Mouse (Mus musculus): ENCODE results near the gene Rheb. TPM values are rescaled to one million over a fixed set of nuclear protein-coding genes. Genes with fewer than 3 reads are reported as not detected.

The Rheb gene
- total RNA-seq, 1 experiment: 45.6 TPM

- no peak overlapping the region for H3K9ac ChIP-seq (ENCODE audit: insufficient read depth, low read depth, low read length, poor library complexity, severe bottlenecking)
- H3K27ac ChIP-seq (ENCODE audit: insufficient read depth, low read depth, low read length, poor library complexity, severe bottlenecking): no peak overlapping the region
- no peak for DNase-seq (ENCODE audit: low read depth, low spot score)
- no peaks in the 10 kb centered on the region for H3K9me3 ChIP-seq (ENCODE audit: control insufficient read depth, insufficient read depth, low read depth, low read length)
- in situ Hi-C loops (cut with MboI; ENCODE audit: low sequenced_read_pairs in 2 of 2, unreplicated experiment in 2 of 2): no loop called here
- TF ChIP-seq MAFK (IDR thresholded peaks at IDR 0.05; ENCODE audit: insufficient read depth, low read depth, low read length) (no peak), ZC3H11A (IDR thresholded peaks at IDR 0.05; ENCODE audit: borderline replicate concordance, low read depth, low read length) (no peak), HCFC1 (IDR thresholded peaks at IDR 0.05; ENCODE audit: borderline replicate concordance, insufficient read depth, low read length) (no peak), ZNF384 (IDR thresholded peaks at IDR 0.05; ENCODE audit: low read depth, low read length) (no peak), CHD2 (IDR thresholded peaks at IDR 0.05; ENCODE audit: low read depth, low read length) (no peak)
- H3K36me3 ChIP-seq (ENCODE audit: control insufficient read depth, insufficient read depth, low read length, poor library complexity, severe bottlenecking): no peaks in the 10 kb centered on the region
- H3K4me3 ChIP-seq (ENCODE audit: insufficient read depth in 1 of 2, low read depth in 1 of 2, low read length in 2 of 2, poor library complexity in 1 of 2, severe bottlenecking in 1 of 2): peak overlapping the region in 1 of 2 experiments; percentile 17; a peak in 1 of 4 replicates
- H3K4me1 ChIP-seq (ENCODE audit: control insufficient read depth in 2 of 2, insufficient read depth in 2 of 2, low read length in 2 of 2, poor library complexity in 1 of 2): peaks cover 2 to 6% of the 10 kb centered on the region in 2 experiments; a peak in 2 of 4 replicates
Observed at GRCm38 (mm10) chr5:24779881-24780512, 62.4 kb downstream of the Rheb start.

- DNase-seq (ENCODE audit: low read depth, low spot score): no peak
Observed at GRCm38 (mm10) chr5:24779321-24779720, 63.1 kb downstream of the Rheb start.

GRCm38 (mm10) chr5:24778843-24779140, 63.6 kb downstream of the Rheb start:
- Histone ChIP-seq H3K27ac (ENCODE audit: insufficient read depth, low read depth, low read length, poor library complexity, severe bottlenecking) (no peak overlapping the region), H3K4me1 (ENCODE audit: control insufficient read depth in 2 of 2, insufficient read depth in 2 of 2, low read length in 2 of 2, poor library complexity in 1 of 2) (peaks cover 2 to 6% of the 10 kb centered on the region in 2 experiments; a peak in 2 of 4 replicates), H3K4me3 (ENCODE audit: insufficient read depth in 1 of 2, low read depth in 1 of 2, low read length in 2 of 2, poor library complexity in 1 of 2, severe bottlenecking in 1 of 2) (peak overlapping the region; percentile 50 to 51), H3K9me3 (ENCODE audit: control insufficient read depth, insufficient read depth, low read depth, low read length) (no peaks in the 10 kb centered on the region), H3K36me3 (ENCODE audit: control insufficient read depth, insufficient read depth, low read length, poor library complexity, severe bottlenecking) (no peaks in the 10 kb centered on the region), H3K9ac (ENCODE audit: insufficient read depth, low read depth, low read length, poor library complexity, severe bottlenecking) (peak overlapping the region; percentile 18)
- no peak for TF ChIP-seq ZNF384 (IDR thresholded peaks at IDR 0.05; ENCODE audit: low read depth, low read length)
- TF ChIP-seq CHD2 (IDR thresholded peaks at IDR 0.05; ENCODE audit: low read depth, low read length): no peak
- no peak for TF ChIP-seq HCFC1 (IDR thresholded peaks at IDR 0.05; ENCODE audit: borderline replicate concordance, insufficient read depth, low read length)
- TF ChIP-seq ZC3H11A (IDR thresholded peaks at IDR 0.05; ENCODE audit: borderline replicate concordance, low read depth, low read length): no peak
- TF ChIP-seq MAFK (IDR thresholded peaks at IDR 0.05; ENCODE audit: insufficient read depth, low read depth, low read length): no peak
- no peak for DNase-seq (ENCODE audit: low read depth, low spot score)
- in situ Hi-C loops (cut with MboI; ENCODE audit: low sequenced_read_pairs in 2 of 2, unreplicated experiment in 2 of 2): no loop called here

More at GRCm38 (mm10) chr5:24779321-24779720, 63.1 kb downstream of the Rheb start:
- H3K9me3 ChIP-seq (ENCODE audit: control insufficient read depth, insufficient read depth, low read depth, low read length): no peaks in the 10 kb centered on the region
- TF ChIP-seq ZC3H11A (IDR thresholded peaks at IDR 0.05; ENCODE audit: borderline replicate concordance, low read depth, low read length) (no peak), CHD2 (IDR thresholded peaks at IDR 0.05; ENCODE audit: low read depth, low read length) (no peak), MAFK (IDR thresholded peaks at IDR 0.05; ENCODE audit: insufficient read depth, low read depth, low read length) (no peak)
- H3K4me1 ChIP-seq (ENCODE audit: control insufficient read depth in 2 of 2, insufficient read depth in 2 of 2, low read length in 2 of 2, poor library complexity in 1 of 2): peaks cover 2 to 6% of the 10 kb centered on the region in 2 experiments; a peak in 2 of 4 replicates
- H3K27ac ChIP-seq (ENCODE audit: insufficient read depth, low read depth, low read length, poor library complexity, severe bottlenecking): no peak overlapping the region
- in situ Hi-C loops (cut with MboI; ENCODE audit: low sequenced_read_pairs in 2 of 2, unreplicated experiment in 2 of 2): no loop called here
- no peak overlapping the region for H3K9ac ChIP-seq (ENCODE audit: insufficient read depth, low read depth, low read length, poor library complexity, severe bottlenecking)
- no peak overlapping the region for H3K4me3 ChIP-seq (ENCODE audit: insufficient read depth in 1 of 2, low read depth in 1 of 2, low read length in 2 of 2, poor library complexity in 1 of 2, severe bottlenecking in 1 of 2)
- no peaks in the 10 kb centered on the region for H3K36me3 ChIP-seq (ENCODE audit: control insufficient read depth, insufficient read depth, low read length, poor library complexity, severe bottlenecking)

- DNase-seq (ENCODE audit: low read depth, low spot score): no peak
- Histone ChIP-seq H3K9ac (ENCODE audit: insufficient read depth, low read depth, low read length, poor library complexity, severe bottlenecking) (peak overlapping the region; percentile 18), H3K4me3 (ENCODE audit: insufficient read depth in 1 of 2, low read depth in 1 of 2, low read length in 2 of 2, poor library complexity in 1 of 2, severe bottlenecking in 1 of 2) (peak overlapping the region; percentile 50 to 51), H3K27ac (ENCODE audit: insufficient read depth, low read depth, low read length, poor library complexity, severe bottlenecking) (no peak overlapping the region), H3K36me3 (ENCODE audit: control insufficient read depth, insufficient read depth, low read length, poor library complexity, severe bottlenecking) (no peaks in the 10 kb centered on the region), H3K9me3 (ENCODE audit: control insufficient read depth, insufficient read depth, low read depth, low read length) (no peaks in the 10 kb centered on the region), H3K4me1 (ENCODE audit: control insufficient read depth in 2 of 2, insufficient read depth in 2 of 2, low read length in 2 of 2, poor library complexity in 1 of 2) (peaks cover 2 to 6% of the 10 kb centered on the region in 2 experiments; a peak in 2 of 4 replicates)
- in situ Hi-C loops (cut with MboI; ENCODE audit: low sequenced_read_pairs in 2 of 2, unreplicated experiment in 2 of 2): no loop called here
- no peak for TF ChIP-seq ZC3H11A (IDR thresholded peaks at IDR 0.05; ENCODE audit: borderline replicate concordance, low read depth, low read length)
- TF ChIP-seq HCFC1 (IDR thresholded peaks at IDR 0.05; ENCODE audit: borderline replicate concordance, insufficient read depth, low read length): no peak
- TF ChIP-seq ZNF384 (IDR thresholded peaks at IDR 0.05; ENCODE audit: low read depth, low read length): no peak
Observed at GRCm38 (mm10) chr5:24778082-24778842, 64.2 kb downstream of the Rheb start.
